Mouse (Mus musculus) thymus, postnatal 4 days (tissue): ENCODE measurements around the gene Rgs1.

Source experiments
- DNase-seq: peaks from one replicate; pipeline ENCODE4 v3.0.0; 2021

The Rgs1 gene

DNA sequence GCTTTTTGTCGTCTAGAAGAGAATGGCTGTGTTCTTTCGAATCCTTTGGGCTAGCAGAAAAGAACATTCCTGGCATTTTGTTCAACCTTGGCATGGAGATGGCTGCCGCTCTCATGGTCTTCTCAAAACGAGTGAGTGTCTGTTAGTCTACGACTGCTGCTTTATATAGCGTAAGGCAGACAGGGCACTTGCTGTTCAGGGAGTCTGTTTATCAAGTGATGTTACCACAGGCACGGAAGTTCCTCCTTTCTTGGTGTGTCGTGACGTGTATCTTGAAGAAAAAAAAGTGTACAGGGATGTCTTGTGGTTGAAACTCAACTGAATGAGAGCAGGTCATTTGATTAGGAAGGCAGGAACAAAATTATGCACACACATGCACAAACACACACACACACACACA is at the start of gene Rgs1:
Gene Rgs1 (minus strand): TSS at position 320 of the 400 bp plus-strand sequence.
- peak; percentile 9 for DNase-seq

GRCm38 (mm10) chr1:144283020-144284014 is 34.3 kb upstream of the Rgs1 start:
- no peak for DNase-seq

GRCm38 (mm10) chr1:144280056-144280455 is 31.0 kb upstream of the Rgs1 start:
- no peak for DNase-seq

DNA sequence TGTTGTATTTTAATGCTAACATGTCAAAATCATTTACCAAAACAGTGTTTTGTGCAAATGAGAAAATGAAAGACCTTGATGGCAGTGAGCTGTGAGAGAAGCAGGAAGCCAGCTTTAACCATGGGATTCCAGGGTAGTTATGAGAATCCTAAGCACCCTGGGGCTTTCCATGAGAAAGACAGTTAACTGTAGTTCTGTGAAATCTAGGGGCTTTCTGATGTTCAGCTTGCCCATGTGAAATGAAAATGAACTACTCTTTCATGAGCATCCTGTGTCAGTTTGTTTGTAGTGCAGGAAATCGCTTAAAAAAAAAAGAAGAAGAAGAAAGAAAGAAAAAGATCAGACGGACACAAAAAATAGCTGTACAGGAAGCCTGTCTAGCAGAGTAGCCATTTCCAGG is 23.9 kb upstream of the Rgs1 start:
- DNase-seq, result no peak

GRCm38 (mm10) chr1:144269112-144269511 is 20.1 kb upstream of the Rgs1 start:
- no peak for DNase-seq

DNA sequence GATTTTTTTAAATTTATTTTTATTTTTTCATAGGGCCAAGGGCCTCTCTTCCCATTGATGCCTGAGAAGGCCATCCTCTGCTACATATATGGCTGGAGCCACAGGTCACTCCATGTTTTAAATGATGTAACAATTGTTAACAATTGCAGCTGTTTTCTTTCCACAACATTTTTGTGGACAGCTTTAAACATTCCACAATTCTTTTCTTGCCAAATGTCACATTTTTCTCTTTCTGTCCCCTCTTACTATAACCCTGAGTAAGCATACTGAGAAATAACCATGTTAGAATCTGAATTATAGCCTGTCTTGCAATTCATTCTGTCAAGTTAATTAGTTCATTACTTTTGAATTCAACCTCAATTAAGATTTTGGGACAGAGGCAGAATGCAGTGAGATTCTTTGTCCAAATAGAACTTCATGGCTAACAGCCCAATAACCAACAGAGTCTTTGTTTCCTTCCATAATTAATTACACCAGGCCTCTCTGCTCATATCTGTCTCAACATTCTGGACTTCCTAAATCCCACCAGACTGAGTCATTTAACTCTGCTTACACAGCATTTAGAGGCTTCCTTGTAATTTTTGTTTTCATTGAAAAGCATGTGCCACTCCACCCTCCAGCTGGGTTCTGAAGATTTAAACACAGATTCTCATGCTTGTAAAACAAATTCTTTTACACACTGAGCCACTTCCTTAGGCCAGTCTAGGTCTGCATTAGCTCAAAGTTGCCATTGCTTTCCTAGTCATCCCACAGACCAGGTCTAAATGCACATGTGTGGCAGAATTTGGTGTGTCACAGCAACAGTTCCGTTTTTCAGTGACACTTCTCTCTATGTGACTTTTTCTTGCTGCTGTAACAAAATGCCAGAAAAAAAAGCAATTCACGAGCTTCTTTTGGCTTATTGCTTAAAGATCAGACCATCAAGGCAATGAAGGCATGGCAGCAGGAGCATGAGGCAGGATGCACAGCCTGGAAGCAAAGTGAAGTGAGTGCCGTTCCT is 18.7 kb upstream of the Rgs1 start:
- DNase-seq, result no peak

DNA sequence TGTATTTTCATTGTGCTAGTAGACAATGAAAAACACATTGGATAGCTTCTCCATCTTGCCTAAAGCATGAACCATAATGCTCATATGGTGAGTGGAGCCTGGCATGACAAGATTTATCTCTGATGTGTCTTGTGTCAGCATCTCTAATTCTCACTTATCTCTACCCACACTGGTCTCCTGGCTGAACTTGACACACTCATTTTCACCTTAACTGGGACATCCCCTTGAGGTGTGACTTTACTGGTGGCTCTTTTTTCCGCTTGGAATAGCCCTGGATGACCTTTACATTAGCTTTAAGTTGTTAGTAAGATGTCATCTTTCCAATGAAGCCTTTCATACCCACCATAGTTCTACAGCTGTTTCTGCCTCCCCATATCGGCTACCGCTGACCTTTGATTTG is 15.0 kb upstream of the Rgs1 start:
- DNase-seq, result no peak

DNA sequence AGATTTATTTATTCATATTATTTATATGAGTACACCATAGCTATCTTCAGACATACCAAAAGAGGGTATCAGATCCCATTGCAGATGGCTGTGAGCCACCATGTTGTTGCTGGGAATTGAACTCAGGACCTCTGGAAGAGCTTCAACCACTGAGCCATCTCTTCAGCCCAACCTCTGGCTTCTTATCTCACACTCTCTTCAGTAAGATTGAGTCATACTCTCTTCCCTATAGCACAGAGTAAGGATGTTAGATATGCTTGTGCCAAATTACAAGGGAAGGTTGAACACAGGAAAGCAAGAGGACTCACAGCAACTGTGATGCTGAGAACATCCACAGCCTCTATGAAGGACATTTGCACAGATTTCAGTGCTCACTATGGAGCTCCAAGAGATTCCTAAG is 13.0 kb upstream of the Rgs1 start:
- no peak for DNase-seq

- DNase-seq, result no peak
Measured at GRCm38 (mm10) chr1:144258779-144259178, 9.7 kb upstream of the Rgs1 start.

- DNase-seq, result no peak
Measured at GRCm38 (mm10) chr1:144256556-144257331, 7.7 kb upstream of the Rgs1 start.

DNA sequence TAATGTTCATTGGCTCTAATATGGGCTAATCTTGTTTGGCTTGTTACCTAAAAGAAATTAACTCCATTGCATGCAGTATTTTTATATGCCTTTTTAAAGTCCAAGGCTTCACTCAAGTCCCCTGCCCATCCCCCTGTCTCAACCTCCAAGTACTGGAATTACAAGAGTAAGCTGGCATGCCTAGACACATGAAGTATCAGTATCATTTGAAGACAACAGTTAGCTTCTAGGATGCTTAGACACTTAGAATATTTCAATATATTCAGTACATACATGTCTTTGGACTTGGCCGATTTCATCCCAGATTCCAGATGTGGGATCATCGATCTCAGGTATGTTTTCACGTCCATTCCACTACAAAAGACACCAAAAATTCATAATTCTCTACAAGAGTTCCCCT is 836 bp downstream of the Rgs1 start:
- DNase-seq, result no peak

DNA sequence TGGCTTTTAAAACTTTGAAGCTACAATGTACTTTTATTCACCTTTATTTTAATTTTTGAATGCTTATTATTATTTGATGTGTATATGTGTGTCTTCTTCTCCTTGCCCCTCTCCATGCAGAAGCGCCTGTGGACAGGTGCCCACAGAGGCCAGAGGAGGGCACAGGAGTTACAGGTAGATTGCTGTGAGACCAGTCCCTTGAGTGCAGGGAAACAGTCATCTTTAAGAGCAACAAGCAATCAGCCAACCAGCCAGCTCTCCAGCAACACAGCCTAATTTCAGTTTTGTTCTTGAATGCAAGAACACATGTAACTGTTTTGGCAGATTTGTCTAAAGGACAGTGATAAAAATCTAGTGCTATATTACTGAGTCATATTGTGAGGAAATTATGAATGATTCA is 1.7 kb downstream of the Rgs1 start:
- DNase-seq, result no peak

- peak; percentile 32 for DNase-seq
Measured at GRCm38 (mm10) chr1:144243511-144243910, 5.5 kb downstream of the Rgs1 start.

DNA sequence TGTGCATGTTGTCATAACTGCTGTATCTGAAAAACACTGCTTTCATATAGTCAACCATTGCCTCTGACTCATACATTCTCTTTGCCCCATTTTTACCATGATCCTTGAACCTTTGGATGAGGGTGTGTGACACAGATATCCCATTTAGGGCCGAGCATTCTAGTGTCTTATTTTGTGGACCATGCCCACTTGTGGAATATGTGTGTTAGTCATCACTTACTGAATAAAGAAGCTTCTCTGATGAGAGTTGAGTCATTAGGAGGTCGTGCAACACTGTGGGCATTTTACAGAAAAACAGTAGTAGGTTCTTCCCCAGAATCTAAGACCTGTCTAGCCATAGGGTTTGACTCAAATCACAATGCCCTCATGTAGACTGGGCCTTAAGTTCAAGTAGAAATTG is 9.8 kb downstream of the Rgs1 start:
- DNase-seq, result no peak

- DNase-seq, result no peak
Measured at GRCm38 (mm10) chr1:144215230-144215629, 33.8 kb downstream of the Rgs1 start.

DNA sequence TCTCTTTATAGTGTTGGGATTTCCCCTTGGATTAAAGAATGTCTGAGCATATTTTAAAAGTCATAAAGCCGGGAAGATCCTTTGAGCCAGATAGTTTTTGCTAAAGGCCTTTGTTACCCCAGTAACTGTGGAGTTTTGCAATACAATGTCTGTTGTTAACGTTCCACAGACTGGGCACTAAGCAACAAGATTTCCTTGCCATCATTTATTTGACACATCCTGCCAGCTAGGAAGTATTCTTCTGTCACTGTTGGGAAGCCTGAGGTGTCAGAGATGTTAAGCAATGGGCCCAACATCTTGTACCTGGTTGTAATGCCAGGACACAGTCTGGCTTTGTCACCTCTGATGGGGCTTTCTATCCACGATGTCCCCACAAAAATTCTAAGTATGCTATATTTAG is 38.1 kb downstream of the Rgs1 start:
- DNase-seq, result no peak

- no peak for DNase-seq
Measured at GRCm38 (mm10) chr1:144206281-144207061, 42.6 kb downstream of the Rgs1 start.

GRCm38 (mm10) chr1:144204766-144205165 is 44.3 kb downstream of the Rgs1 start:
- DNase-seq, result no peak

GRCm38 (mm10) chr1:144202939-144203338 is 46.1 kb downstream of the Rgs1 start:
- no peak for DNase-seq

GRCm38 (mm10) chr1:144200496-144200895 is 48.5 kb downstream of the Rgs1 start:
- DNase-seq, result no peak

DNA sequence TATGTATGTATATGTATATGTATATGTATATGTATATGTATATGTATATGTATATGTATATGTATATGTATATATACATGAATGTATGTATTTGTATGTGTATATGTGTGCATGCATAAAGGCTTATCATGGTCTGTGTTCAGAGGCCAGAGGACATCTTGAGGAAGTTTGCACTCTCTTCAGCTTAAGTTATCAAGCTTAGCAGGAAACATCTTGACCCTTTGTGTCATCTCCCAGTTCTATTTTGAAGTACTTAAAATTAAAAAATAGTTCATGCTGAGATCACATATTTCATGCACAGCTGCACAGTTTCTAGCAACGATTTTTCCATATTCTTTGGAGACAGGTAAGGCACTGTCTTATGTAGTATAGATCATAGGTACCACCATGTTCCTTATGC is 49.5 kb downstream of the Rgs1 start:
- no peak for DNase-seq

DNA sequence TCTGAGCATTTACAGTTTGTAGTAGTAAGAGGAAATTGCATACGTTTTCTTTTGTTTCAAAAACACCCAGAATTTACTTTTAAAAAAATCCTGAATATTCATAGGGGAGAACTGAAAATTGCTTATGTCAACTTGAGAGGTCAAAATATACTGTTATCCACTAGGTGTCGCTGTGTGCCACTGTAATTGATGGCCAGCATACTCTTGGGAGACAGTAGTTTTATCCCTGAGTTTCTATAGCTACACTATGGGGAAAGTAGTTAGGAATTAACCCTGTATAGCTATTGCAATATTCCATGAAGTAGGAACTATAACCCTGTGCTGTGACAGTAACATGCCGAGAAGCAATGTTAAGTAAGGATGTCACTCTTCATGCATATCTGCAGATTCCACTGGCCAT is 51.4 kb downstream of the Rgs1 start:
- peak; percentile 50 for DNase-seq
